Mouse (Mus musculus) cerebellum, adult 18-20 months (tissue): ENCODE measurements at regions not wholly inside any gene's neighbourhood (a gene's known extent, or its start where the extent isn't known, plus 50 kb on each side); places are given as distances from the start of the nearest gene placed in this dataset.

Source experiments
- DNase-seq, 2 experiments: peaks; one replicate each; pipeline ENCODE4 v3.0.0; 2021

- DNase-seq, result no peak
Measured at GRCm38 (mm10) chr17:77200256-77200655, 999.8 kb upstream of the Crim1 start.

GRCm38 (mm10) chr17:77200671-77201070, 999.4 kb upstream of the Crim1 start:
- no peak for DNase-seq

GRCm38 (mm10) chr17:77210947-77211346, 989.1 kb upstream of the Crim1 start:
- no peak for DNase-seq

- peak in 1 of 2 experiments; percentile 1 for DNase-seq
Measured at GRCm38 (mm10) chr17:77245031-77245430, 955.0 kb upstream of the Crim1 start.
